Mouse (Mus musculus): ENCODE data around the gene Pitpnc1.
A peak's percentile ranks its signal among the peaks of the same experiment; 100 is the strongest.
"Not testable (repeated sequence)": the region's sequence is repeated elsewhere in the genome, so short reads cannot be mapped to it uniquely, and the experiment has no call there.

The Pitpnc1 gene

GRCm38 (mm10) chr11:107470521-107471041 lies at the start of gene Pitpnc1:
Pitpnc1 (minus strand) TSS chr11:107470699.
- DNase-seq: peak; percentile 85

GRCm38 (mm10) chr11:107518645-107519429 lies 48.3 kb upstream of the Pitpnc1 start:
- DNase-seq: no peak

GRCm38 (mm10) chr11:107516387-107516786 lies 45.9 kb upstream of the Pitpnc1 start:
- DNase-seq: no peak

- DNase-seq: no peak
Observed at GRCm38 (mm10) chr11:107513047-107513446, 42.5 kb upstream of the Pitpnc1 start.

- DNase-seq: peak; percentile 71
Observed at GRCm38 (mm10) chr11:107511954-107512353, 41.5 kb upstream of the Pitpnc1 start.

- peak; percentile 18 for DNase-seq
Observed at GRCm38 (mm10) chr11:107510362-107511269, 40.1 kb upstream of the Pitpnc1 start.

- DNase-seq: no peak
Observed at GRCm38 (mm10) chr11:107509631-107510338, 39.3 kb upstream of the Pitpnc1 start.

- DNase-seq: no peak
Observed at GRCm38 (mm10) chr11:107506260-107506659, 35.8 kb upstream of the Pitpnc1 start.

- DNase-seq: not testable (repeated sequence)
Observed at GRCm38 (mm10) chr11:107504364-107504763, 33.9 kb upstream of the Pitpnc1 start.

- DNase-seq: no peak
Observed at GRCm38 (mm10) chr11:107502801-107503200, 32.3 kb upstream of the Pitpnc1 start.

- DNase-seq: no peak
Observed at GRCm38 (mm10) chr11:107484341-107484740, 13.8 kb upstream of the Pitpnc1 start.

- DNase-seq: no peak
Observed at GRCm38 (mm10) chr11:107479862-107480203, 9.3 kb upstream of the Pitpnc1 start.

- DNase-seq: peak; percentile 93
Observed at GRCm38 (mm10) chr11:107479053-107479861, 8.8 kb upstream of the Pitpnc1 start, which contains the start of gene Psmd12. Psmd12 (plus strand) TSS chr11:107479484.

- DNase-seq: no peak
Observed at GRCm38 (mm10) chr11:107473137-107473820, 2.8 kb upstream of the Pitpnc1 start.

GRCm38 (mm10) chr11:107472304-107472703 lies 1.8 kb upstream of the Pitpnc1 start:
- no peak for DNase-seq

GRCm38 (mm10) chr11:107471071-107471720 lies 697 bp upstream of the Pitpnc1 start:
- DNase-seq: no peak

- DNase-seq: peak; percentile 63
Observed at GRCm38 (mm10) chr11:107469523-107470371, 752 bp downstream of the Pitpnc1 start.

- DNase-seq: peak; percentile 79
Observed at GRCm38 (mm10) chr11:107469031-107469522, 1.4 kb downstream of the Pitpnc1 start.

- DNase-seq: no peak
Observed at GRCm38 (mm10) chr11:107468252-107469030, 2.1 kb downstream of the Pitpnc1 start.

Data from right cerebral cortex, postnatal 14 days (tissue).